Mouse (Mus musculus): Measurements from ENCODE around the gene Gm6657.

DNA sequence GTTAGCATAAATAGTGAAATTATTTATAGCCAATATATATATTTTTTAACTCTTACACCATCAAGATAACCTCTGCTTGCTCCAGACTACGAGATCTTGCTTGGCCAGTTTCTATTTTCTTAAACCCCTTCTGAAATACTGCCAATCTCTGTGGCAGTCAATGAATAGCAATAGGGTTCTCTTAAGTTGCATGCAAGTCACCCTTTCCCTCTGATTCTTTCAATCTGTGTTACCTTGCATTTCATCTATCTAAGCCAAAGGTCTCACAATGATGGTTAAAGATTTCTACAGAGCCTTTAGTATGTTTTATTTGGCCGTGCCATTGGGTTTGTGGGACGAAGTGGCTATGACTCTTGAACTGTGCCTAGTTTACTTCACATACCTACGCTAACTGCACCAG lies 19.4 kb upstream of the Gm6657 start:
- TF ChIP-seq CTCF (IDR thresholded peaks at IDR 0.05; ENCODE audit: low read depth, low read length) (no peak), POLR2A (IDR thresholded peaks at IDR 0.05; ENCODE audit: insufficient read depth, low read length) (no peak)
